Mouse (Mus musculus) embryonic fibroblast, embryonic 13.5 days (primary cell): ENCODE results near the gene Vdr.

Source experiments
- CTCF ChIP-seq: IDR thresholded peaks from 2 replicates; pipeline ENCODE4 v1.5.1; 2011; ENCODE audit warnings: mild to moderate bottlenecking, control low read depth, low read length, moderate library complexity, borderline replicate concordance; ENCODE audit not compliant: insufficient read depth
- POLR2A ChIP-seq: IDR thresholded peaks from 2 replicates; pipeline ENCODE4 v1.6.1; 2011; ENCODE audit warnings: low read depth, mild to moderate bottlenecking, control low read depth, low read length, moderate library complexity

DNA sequence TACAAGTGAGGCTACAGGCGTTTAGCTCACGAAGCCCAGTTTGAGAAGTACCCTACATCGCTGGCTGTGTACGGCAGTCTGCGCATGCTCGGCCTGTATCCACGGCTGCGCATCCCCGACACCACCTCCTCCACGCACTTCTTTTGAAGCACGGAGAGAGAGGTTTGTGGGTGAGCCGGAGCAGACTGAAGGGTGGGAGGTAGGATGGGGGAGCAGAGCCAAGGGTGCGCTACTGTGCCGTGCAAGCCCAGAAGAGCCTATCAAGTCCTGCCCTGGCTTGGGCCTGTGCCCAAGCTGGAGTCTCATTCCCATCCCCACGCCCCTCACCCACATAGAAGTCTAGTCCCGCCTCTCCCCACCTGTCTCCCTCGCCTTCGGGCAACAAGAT is 46.9 kb downstream of the Vdr start:
- TF ChIP-seq POLR2A (no peak), CTCF (no peak)
